Mouse (Mus musculus) C2C12 (cell line): Measurements from ENCODE around the gene Nanos1.

ENCODE experiments used
- CEBPB ChIP-seq: IDR thresholded peaks from one replicate; pipeline ENCODE4 v1.6.1; 2011; ENCODE audit warnings: low read depth, mild to moderate bottlenecking, control low read depth, moderate library complexity
- CTCF ChIP-seq: IDR thresholded peaks from one replicate; pipeline ENCODE4 v1.5.1; 2011; ENCODE audit not compliant: control insufficient read depth, insufficient read depth, insufficient read length
- FOSL1 ChIP-seq: IDR thresholded peaks from one replicate; pipeline ENCODE4 v1.8.0; 2011; ENCODE audit warnings: mild to moderate bottlenecking, low read length; ENCODE audit not compliant: poor library complexity, insufficient read depth, severe bottlenecking
- MAX ChIP-seq: IDR thresholded peaks from one replicate; pipeline ENCODE4 v1.6.1; 2011; ENCODE audit warnings: mild to moderate bottlenecking, control low read depth
- USF1 ChIP-seq: IDR thresholded peaks from one replicate; pipeline ENCODE4 v1.6.1; 2011; ENCODE audit warnings: low read depth, mild to moderate bottlenecking, control low read depth, moderate library complexity

DNA sequence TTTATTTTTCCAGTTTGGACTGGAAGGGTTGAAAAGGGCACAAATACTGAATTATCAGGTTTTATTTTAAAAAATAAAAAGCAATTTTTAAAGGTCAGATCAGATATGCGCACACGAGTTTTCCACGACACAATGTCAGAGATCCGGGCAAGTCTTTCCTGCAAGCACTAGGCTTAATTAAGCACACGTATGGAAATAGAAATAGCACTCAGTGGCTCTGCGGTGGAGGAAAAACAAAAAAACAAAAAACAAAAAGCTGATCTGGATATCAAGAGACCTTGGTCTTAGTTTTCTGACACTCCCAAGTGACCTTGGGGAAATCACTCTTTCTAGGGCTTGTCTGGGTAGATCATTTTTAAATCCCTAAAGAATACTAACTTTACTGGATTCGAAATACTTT is 33.7 kb downstream of the Nanos1 start:
- TF ChIP-seq CTCF, result no peak
- no peak for TF ChIP-seq CEBPB
- TF ChIP-seq FOSL1, result no peak
- no peak for TF ChIP-seq USF1
- TF ChIP-seq MAX, result no peak
